Mouse (Mus musculus) heart, postnatal 10 days (tissue): ENCODE results near the gene Sp6. TPM values are rescaled to one million over a fixed set of nuclear protein-coding genes. Genes with fewer than 3 reads are reported as not detected.

Experiments
- DNase-seq, 2 experiments: peaks; one replicate each; pipeline ENCODE4 v3.0.0; 2021
- intact Hi-C: fragments of 180-260 bp; cut with DNase I; formaldehyde crosslinking; loops from one replicate; pipeline ENCODE4 v1.15.1; 2025
- total RNA-seq, 2 experiments: library from RNA; stranded (reverse); gene quantifications; 2 replicates each; pipeline ENCODE4 v1.2.3; 2021

The Sp6 gene
- under 1 TPM; 0.12 to 0.15 TPM for total RNA-seq

- intact Hi-C loops, result no loop called here
- DNase-seq, result no peak
Observed at GRCm38 (mm10) chr11:97013121-97013670, at the start of gene Sp6. Gene Sp6 (plus strand): TSS chr11:97013394.

- intact Hi-C loops, result loop anchor here (1.0 to 5.0 kb wide), 2 partner anchors 47 to 96 kb away; partner anchors contain the start of gene Cdk5rap3
- peak; percentile 93 to 95 for DNase-seq
Observed at GRCm38 (mm10) chr11:96963580-96963979, 49.6 kb upstream of the Sp6 start.

GRCm38 (mm10) chr11:96966172-96966571 lies 47.0 kb upstream of the Sp6 start:
- no peak for DNase-seq
- intact Hi-C loops, result no loop called here

GRCm38 (mm10) chr11:96966914-96967543 lies 46.2 kb upstream of the Sp6 start:
- peak in 1 of 2 experiments; percentile 42 for DNase-seq
- intact Hi-C loops, result no loop called here

GRCm38 (mm10) chr11:96967544-96968269 lies 45.5 kb upstream of the Sp6 start:
- intact Hi-C loops, result no loop called here
- DNase-seq, result no peak

GRCm38 (mm10) chr11:96968476-96968875 lies 44.7 kb upstream of the Sp6 start:
- intact Hi-C loops, result no loop called here
- DNase-seq, result peak; percentile 59 to 62

GRCm38 (mm10) chr11:96969280-96969722 lies 43.9 kb upstream of the Sp6 start:
- peak; percentile 66 to 72 for DNase-seq
- intact Hi-C loops, result no loop called here

- DNase-seq, result peak; percentile 89 to 93
- intact Hi-C loops, result no loop called here
Observed at GRCm38 (mm10) chr11:96969746-96970145, 43.4 kb upstream of the Sp6 start.

- DNase-seq, result peak; percentile 27 to 46
- intact Hi-C loops, result no loop called here
Observed at GRCm38 (mm10) chr11:96970341-96970740, 42.9 kb upstream of the Sp6 start.

- intact Hi-C loops, result no loop called here
- peak; percentile 39 to 40 for DNase-seq
Observed at GRCm38 (mm10) chr11:96972906-96973305, 40.3 kb upstream of the Sp6 start.

GRCm38 (mm10) chr11:96973426-96973964 lies 39.7 kb upstream of the Sp6 start:
- peak in 1 of 2 experiments; percentile 24 for DNase-seq
- intact Hi-C loops, result no loop called here

- peak in 1 of 2 experiments; percentile 13 for DNase-seq
Observed at GRCm38 (mm10) chr11:96974813-96975212, 38.4 kb upstream of the Sp6 start.

GRCm38 (mm10) chr11:96975511-96976378 lies 37.4 kb upstream of the Sp6 start:
- intact Hi-C loops, result no loop called here
- DNase-seq, result peak in 1 of 2 experiments; percentile 27

More at GRCm38 (mm10) chr11:96974813-96975212, 38.4 kb upstream of the Sp6 start:
- intact Hi-C loops, result no loop called here

- intact Hi-C loops, result no loop called here
- no peak for DNase-seq
Observed at GRCm38 (mm10) chr11:96976379-96976687, 36.9 kb upstream of the Sp6 start.

- intact Hi-C loops, result no loop called here
- DNase-seq, result peak; percentile 91 to 93
Observed at GRCm38 (mm10) chr11:96976911-96977591, 36.1 kb upstream of the Sp6 start.

- intact Hi-C loops, result no loop called here
- peak; percentile 99 to 100 for DNase-seq
Observed at GRCm38 (mm10) chr11:96977606-96978400, 35.4 kb upstream of the Sp6 start.

- intact Hi-C loops, result no loop called here
- no peak for DNase-seq
Observed at GRCm38 (mm10) chr11:96978401-96979246, 34.6 kb upstream of the Sp6 start.

GRCm38 (mm10) chr11:96979329-96979728 lies 33.9 kb upstream of the Sp6 start:
- no peak for DNase-seq
- intact Hi-C loops, result no loop called here
